Mouse (Mus musculus) forebrain, embryonic 15.5 days (tissue): Measurements from ENCODE around the gene Mtmr4. TPM values are rescaled to one million over a fixed set of nuclear protein-coding genes. Genes with fewer than 3 reads are reported as not detected.

Source experiments
- ATAC-seq: fragments of 200-750 bp; cut with Nextera tagmentation; replicated peaks from 2 replicates; pipeline ENCODE4 v1.8.0; 2017; ENCODE audit warnings: mild to moderate bottlenecking, moderate TSS enrichment, moderate library complexity
- H3K27ac ChIP-seq: fragments of 300-500 bp; sonication (generic); replicated peaks from 2 replicates; pipeline ENCODE4 v1.5.1; 2015; ENCODE audit warnings: mild to moderate bottlenecking, inconsistent platforms
- H3K27me3 ChIP-seq: fragments of 300-500 bp; sonication (generic); 2 replicates; pipeline ENCODE4 v1.6.1; 2015; ENCODE audit warnings: inconsistent platforms
- H3K36me3 ChIP-seq: fragments of 300-500 bp; sonication (generic); 2 replicates; pipeline ENCODE4 v1.6.1; 2015; ENCODE audit warnings: mild to moderate bottlenecking, inconsistent platforms
- H3K4me1 ChIP-seq: fragments of 300-500 bp; sonication (generic); 2 replicates; pipeline ENCODE4 v1.6.1; 2015; ENCODE audit warnings: inconsistent platforms
- H3K4me2 ChIP-seq: fragments of 300-500 bp; sonication (generic); replicated peaks from 2 replicates; pipeline ENCODE4 v1.6.1; 2015; ENCODE audit warnings: mild to moderate bottlenecking, inconsistent platforms
- H3K4me3 ChIP-seq: fragments of 300-500 bp; sonication (generic); 2 replicates; pipeline ENCODE4 v1.5.1; 2015; ENCODE audit warnings: mild to moderate bottlenecking, inconsistent platforms
- H3K9ac ChIP-seq: fragments of 300-500 bp; sonication (generic); replicated peaks from 2 replicates; pipeline ENCODE4 v1.6.1; 2015; ENCODE audit warnings: mild to moderate bottlenecking, inconsistent platforms
- H3K9me3 ChIP-seq: fragments of 300-500 bp; sonication (generic); 2 replicates; pipeline ENCODE4 v1.6.1; 2016; ENCODE audit warnings: inconsistent platforms
- WGBS: fragments of 180-500 bp; shearing (Covaris S2); methylation state at CpG from one replicate; pipeline ENCODE4 v1.1.7; 2015; ENCODE audit warnings: mixed read lengths; 5-methylcytosine and 5-hydroxymethylcytosine counted together
- polyA plus RNA-seq: library from polyadenylated mRNA; unstranded; fragments of >200 nt; fragmentation: Nextera tagmentation; extraction: Ambion mirVana; gene quantifications from 2 replicates; pipeline ENCODE4 v1.2.1, GENCODE M21; 2015

Gene Mtmr4
- polyA plus RNA-seq, 1 experiment from 2014 or later, result 62.7 TPM

DNA sequence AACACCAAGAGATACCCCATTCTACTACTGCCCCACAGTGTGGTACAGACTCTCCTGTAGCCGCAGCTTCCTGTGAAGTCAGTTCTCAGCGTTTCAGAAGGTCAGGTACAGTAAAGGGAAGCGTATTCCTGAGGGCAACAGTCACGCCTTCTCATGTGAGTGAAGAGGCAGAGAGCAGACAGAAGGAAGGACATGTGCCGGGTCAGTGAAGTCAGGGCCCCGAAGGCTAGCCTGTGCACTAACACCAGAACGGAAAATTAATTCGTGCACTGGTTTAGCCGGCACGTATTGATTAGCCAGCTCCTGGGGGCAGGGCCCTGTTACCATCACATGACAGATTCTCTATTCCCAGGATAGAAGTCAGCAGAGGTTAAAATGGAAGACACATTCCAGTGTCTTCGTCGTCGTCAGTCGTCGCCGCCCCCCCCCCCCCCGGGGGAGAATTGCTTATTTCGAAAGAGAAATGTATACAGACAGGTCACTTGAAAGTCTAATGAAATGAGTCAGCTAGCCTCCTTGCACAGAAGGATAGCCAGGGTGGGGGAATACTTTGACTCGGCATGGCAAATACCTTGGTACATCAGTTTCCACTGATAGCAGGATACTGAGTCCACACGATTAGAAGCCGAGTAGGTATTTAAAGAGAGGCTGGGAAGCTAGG is 17.3 kb upstream of the Mtmr4 start:
- H3K4me3 ChIP-seq, result no peak overlapping the region
- no peaks in the 10 kb centered on the region for H3K9me3 ChIP-seq
- peaks cover 15% of the 10 kb centered on the region for H3K4me1 ChIP-seq
- H3K4me2 ChIP-seq, result no peak overlapping the region
- H3K27ac ChIP-seq, result no peak overlapping the region
- 80% methylated on average over 21 of the region's 21 CpGs for WGBS
- no peaks in the 10 kb centered on the region for H3K36me3 ChIP-seq
- ATAC-seq, result no peak
- no peak overlapping the region for H3K9ac ChIP-seq
- no peaks in the 10 kb centered on the region for H3K27me3 ChIP-seq

DNA sequence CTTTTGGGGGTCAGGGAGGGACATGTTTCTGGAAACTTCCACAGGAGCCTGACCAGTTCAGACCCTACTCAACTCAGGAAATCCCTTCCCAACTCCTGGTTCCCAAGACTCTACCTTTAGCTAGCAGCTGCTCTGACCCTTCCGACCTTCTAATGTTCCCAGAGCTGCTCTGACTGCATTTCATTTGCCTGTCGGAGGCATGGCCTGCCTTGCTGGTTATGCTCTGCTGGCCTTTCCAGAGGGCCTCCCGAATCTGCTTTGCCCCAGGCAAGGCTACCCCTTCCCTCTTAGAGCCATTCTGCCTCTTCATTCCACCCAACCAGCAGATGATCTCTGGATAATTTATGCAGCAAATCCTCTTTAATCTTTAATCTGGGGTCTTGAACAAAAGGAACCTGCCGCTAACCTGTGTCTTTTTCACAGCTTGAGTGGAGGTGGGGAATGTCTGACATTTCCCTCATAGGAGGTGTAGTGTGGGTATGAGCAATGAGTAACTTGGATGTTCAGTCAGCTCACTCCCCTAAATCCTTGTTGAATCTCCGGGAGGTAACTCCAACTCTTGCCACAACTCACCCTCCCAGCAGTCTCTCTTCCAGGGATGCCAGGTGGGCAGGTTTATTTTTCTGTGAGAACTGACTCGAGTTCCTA is 14.2 kb upstream of the Mtmr4 start:
- Histone ChIP-seq H3K4me3 (peak overlapping the region; percentile 66), H3K4me2 (peak overlapping the region; percentile 98), H3K27ac (no peak overlapping the region), H3K4me1 (peaks cover 15% of the 10 kb centered on the region), H3K27me3 (no peaks in the 10 kb centered on the region), H3K9ac (peak overlapping the region; percentile 65), H3K9me3 (no peaks in the 10 kb centered on the region), H3K36me3 (no peaks in the 10 kb centered on the region)
- 12% methylated on average over 6 of the region's 6 CpGs for WGBS
- no peak for ATAC-seq

DNA sequence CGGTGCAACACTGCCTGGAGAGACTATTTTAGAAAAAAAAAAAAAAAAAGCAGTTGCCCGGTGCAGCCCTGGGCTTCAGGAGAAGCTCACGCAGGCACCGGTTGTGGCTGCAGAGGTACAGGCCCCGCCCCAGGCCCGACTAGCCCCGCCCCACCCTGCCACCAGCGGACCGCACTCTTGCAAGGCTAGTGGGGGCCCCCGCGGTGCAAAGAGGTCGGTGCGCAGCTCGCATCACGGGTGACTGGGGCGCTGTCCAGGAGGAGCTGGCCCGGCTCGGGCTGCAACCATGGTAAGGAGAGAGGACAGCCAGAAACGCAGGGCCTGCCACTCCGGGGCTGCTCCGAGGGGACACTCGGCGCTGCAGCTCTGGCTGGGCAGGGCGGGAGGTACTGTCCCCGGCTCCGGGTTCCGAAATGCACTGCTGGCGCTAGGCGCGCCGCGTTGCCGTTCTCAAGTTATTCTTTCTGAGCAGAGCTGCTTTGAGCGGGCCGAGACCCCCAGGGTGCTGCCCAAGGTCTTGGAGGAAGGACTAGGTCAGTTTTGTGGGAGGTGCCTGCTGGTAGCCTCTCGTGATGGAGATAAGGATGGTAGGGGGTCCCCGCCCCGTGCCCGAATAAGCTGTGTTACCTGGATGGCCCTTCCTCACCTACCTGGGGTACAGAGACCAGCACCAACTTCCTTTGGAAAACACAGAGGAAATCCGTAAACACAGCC is 13.6 kb upstream of the Mtmr4 start:
- peak overlapping the region; percentile 65 for H3K9ac ChIP-seq
- no peaks in the 10 kb centered on the region for H3K27me3 ChIP-seq
- no peaks in the 10 kb centered on the region for H3K9me3 ChIP-seq
- H3K36me3 ChIP-seq, result no peaks in the 10 kb centered on the region
- peak overlapping the region; percentile 98 for H3K4me2 ChIP-seq
- H3K4me3 ChIP-seq, result peak overlapping the region; percentile 66
- peak overlapping the region; percentile 15; the same call in 1 of the 2 replicates for H3K27ac ChIP-seq
- H3K4me1 ChIP-seq, result peaks cover 15% of the 10 kb centered on the region
- WGBS, result under 1% methylated on average over 40 of the region's 40 CpGs
- peak; percentile 76 for ATAC-seq

DNA sequence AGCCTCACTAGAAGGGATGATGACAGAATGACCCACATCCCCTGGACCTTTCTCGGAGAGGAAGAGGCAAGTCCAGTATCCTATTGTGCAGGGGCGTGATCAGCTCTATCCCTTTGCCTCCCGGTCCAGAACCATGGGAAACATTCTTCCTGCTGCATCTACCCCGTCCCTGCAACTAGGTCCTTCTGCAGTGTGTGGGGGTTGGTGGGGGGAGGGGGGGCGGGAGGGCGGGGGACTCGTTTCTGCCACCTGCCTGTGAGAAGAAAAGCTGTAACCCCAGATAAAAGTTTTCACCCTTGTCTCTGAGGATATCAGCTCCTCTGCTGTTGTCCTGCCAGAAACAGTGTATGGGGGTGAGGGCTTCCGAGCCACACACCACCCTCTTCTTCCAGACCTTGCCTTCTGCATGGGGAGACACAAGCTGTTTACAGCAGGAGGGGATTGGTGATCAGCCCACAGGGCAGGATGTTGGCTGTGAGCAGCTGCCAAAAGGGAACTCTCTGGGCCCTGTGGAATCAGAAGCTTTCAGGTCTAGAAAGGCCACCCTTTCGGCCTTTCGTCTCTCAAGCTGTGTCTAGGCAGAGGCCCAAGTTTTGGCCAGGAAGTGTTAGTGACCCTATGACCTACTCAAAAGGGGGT is 12.9 kb upstream of the Mtmr4 start:
- Histone ChIP-seq H3K27ac (peak overlapping the region; percentile 15; the same call in 1 of the 2 replicates), H3K27me3 (no peaks in the 10 kb centered on the region), H3K4me1 (peaks cover 15% of the 10 kb centered on the region), H3K4me3 (peak overlapping the region; percentile 66), H3K9me3 (no peaks in the 10 kb centered on the region), H3K4me2 (peak overlapping the region; percentile 98), H3K36me3 (no peaks in the 10 kb centered on the region), H3K9ac (peak overlapping the region; percentile 65; the same call in 1 of the 2 replicates)
- peak; percentile 66 for ATAC-seq
- 12% methylated on average over 10 of the region's 10 CpGs for WGBS

DNA sequence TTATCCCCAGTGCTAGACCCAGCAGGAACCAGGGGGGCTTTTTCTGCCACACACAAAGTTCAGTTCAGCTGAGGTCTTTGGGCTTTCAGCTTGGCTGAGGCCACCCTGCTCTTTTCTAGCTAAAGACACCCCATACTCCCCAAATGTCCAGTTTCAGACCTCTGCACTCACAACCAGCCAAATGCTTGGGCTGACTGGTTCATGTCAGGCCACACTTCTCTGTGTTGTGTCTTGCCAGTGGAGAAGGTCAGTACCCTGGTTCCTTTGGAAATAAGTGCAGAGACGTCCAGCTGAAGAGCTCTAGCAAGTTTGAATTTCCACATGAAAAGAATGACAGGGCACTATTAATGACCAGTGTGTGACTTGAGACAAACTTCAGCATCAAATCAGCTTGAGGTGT is 12.2 kb upstream of the Mtmr4 start:
- H3K4me3 ChIP-seq, result no peak overlapping the region
- no peaks in the 10 kb centered on the region for H3K9me3 ChIP-seq
- no peak overlapping the region for H3K4me2 ChIP-seq
- H3K27ac ChIP-seq, result no peak overlapping the region
- WGBS, result 36% methylated on average over 1 of the region's 1 CpGs
- no peaks in the 10 kb centered on the region for H3K36me3 ChIP-seq
- no peaks in the 10 kb centered on the region for H3K27me3 ChIP-seq
- peaks cover 15% of the 10 kb centered on the region for H3K4me1 ChIP-seq
- ATAC-seq, result no peak
- no peak overlapping the region for H3K9ac ChIP-seq

DNA sequence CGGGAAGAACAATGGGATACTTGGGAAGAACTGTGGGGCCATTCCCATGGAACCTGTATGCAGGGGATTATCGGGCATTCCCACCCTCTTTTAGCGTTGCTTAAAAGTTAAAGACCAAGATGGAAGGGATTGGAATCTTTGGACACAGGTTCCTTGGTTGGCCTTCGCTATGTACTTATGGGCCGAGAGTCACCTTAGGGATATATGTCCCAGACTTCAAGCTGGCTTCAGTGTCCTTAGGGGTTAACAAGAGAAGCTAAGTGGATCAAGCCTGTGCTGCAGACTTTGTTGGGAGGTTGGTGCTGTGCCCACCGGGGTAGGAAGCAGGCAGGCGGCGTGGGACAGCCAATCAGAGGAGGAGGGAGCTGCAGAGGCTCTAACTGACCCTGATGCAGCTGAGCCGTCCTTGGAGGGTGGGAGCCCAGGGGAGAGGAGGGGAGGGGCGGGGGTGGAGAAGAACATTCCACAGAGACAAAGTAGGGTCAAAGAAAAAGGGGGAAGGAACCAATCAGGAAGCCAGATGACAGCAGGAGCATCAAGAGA is 11.3 kb upstream of the Mtmr4 start:
- 41% methylated on average over 10 of the region's 10 CpGs for WGBS
- Histone ChIP-seq H3K27me3 (no peaks in the 10 kb centered on the region), H3K9me3 (no peaks in the 10 kb centered on the region), H3K4me1 (peaks cover 15% of the 10 kb centered on the region), H3K4me2 (no peak overlapping the region), H3K27ac (no peak overlapping the region), H3K9ac (no peak overlapping the region), H3K4me3 (no peak overlapping the region), H3K36me3 (no peaks in the 10 kb centered on the region)
- ATAC-seq, result no peak

DNA sequence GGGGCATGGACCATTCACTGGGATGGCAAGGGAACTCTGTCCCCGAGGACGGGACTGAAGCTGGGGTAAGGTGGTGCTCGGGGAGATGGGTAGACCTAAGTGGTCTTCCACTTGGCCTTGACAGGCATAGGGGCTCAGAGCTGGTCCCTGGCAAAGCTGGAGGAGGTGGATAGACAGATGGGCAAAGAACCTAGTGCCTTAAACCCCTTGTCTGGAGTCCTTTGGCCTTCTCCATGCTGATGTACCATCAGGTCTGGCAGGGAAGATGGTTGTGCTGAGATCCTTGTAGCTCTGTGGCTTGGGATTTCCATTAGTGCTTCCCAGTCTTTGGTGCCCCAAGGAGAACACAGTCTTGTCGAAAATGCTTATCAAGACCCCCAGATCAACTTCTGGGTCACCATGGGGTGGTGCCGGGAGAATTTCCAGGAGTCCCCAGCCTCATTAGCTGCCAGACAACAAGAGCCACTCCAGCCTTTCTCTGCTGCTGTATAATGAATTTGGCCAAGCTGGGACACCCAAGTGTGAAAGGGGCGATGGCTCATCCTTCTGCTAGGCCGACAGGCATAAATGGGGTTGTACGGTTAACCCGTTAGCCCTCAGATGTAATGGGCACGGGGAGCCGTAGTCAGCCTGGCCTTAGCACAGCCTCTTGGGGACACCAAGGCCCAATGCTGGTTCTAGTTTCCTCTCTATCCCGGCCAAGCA is 10.6 kb upstream of the Mtmr4 start:
- no peaks in the 10 kb centered on the region for H3K9me3 ChIP-seq
- no peak overlapping the region for H3K27ac ChIP-seq
- WGBS, result 84% methylated on average over 12 of the region's 12 CpGs
- no peak for ATAC-seq
- peaks cover 15% of the 10 kb centered on the region for H3K4me1 ChIP-seq
- H3K36me3 ChIP-seq, result no peaks in the 10 kb centered on the region
- H3K27me3 ChIP-seq, result no peaks in the 10 kb centered on the region
- no peak overlapping the region for H3K4me3 ChIP-seq
- H3K9ac ChIP-seq, result no peak overlapping the region
- H3K4me2 ChIP-seq, result no peak overlapping the region

DNA sequence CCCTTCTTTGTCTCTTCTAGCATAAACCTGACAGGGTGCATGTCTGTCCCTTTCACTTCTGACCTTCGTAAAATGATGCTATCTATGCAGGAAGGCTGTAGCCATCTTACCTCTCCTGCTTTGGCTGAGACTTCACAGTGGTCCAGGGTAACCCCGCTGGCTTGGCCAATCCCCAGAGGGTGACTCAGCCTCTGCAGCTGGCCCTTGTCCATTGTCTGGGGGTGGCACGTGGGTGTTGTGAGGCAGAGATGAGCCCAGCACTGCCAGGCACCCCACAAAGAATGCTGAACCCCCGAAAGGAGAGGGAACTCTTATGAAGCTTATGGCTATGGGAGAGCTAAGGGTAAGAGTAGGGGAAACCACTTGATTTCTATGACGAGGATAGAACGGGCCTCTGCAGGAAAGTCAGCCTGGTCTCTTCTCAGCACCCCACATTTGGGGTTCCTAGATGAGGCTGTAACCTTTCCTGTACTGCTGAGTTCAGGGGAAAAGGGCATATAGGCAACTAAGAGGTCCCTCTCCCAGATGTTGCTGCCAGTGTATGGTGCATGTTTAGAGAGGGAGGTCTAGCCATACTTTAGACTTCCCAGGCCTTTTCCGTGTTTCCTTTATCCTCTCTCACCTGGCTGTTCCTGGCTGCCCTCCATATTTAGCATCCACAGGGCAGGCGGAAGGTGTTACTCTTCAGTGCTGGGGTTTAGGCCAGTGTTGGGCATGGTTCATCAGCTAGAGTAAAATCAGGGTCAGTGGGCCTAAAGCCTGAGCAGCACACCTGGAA is 9.8 kb upstream of the Mtmr4 start:
- no peaks in the 10 kb centered on the region for H3K36me3 ChIP-seq
- H3K9me3 ChIP-seq, result no peaks in the 10 kb centered on the region
- H3K4me1 ChIP-seq, result peaks cover 15% of the 10 kb centered on the region
- H3K4me2 ChIP-seq, result no peak overlapping the region
- no peak overlapping the region for H3K9ac ChIP-seq
- no peak overlapping the region for H3K4me3 ChIP-seq
- no peaks in the 10 kb centered on the region for H3K27me3 ChIP-seq
- WGBS, result 89% methylated on average over 8 of the region's 8 CpGs
- no peak for ATAC-seq
- H3K27ac ChIP-seq, result no peak overlapping the region

DNA sequence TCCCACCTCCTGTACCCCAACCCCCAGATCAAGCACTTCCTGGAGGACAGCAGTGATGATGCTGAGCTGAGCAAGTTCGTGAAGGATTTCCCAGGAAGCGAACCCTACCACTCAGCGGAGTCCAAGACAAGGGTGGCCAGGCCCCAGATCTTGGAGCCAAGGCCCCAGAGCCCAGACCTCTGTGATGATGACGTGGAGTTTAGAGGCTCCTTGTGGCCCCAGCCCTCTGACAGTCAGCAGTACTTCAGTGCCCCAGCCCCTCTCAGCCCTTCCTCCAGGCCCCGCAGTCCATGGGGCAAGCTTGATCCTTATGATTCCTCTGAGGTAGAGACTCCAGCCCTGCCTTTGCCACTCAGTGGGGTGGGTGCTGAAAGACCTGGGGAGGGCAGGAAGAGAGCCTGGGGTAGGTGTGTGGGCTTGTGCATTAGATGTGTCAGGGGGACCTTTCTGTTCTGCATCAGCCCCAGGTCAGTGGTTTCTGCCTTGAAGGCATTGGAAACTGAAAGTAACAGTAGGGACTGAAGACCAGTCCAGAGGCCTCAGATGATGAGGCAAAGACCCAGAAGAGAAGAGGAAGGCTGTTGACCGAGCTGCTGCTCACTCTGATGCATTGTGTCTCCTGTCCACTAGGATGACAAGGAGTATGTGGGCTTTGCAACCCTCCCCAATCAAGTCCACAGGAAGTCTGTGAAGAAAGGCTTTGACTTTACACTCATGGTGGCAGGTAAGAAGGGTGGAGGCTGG is 8.5 kb upstream of the Mtmr4 start:
- no peak overlapping the region for H3K9ac ChIP-seq
- no peaks in the 10 kb centered on the region for H3K9me3 ChIP-seq
- WGBS, result 84% methylated on average over 6 of the region's 6 CpGs
- H3K36me3 ChIP-seq, result no peaks in the 10 kb centered on the region
- H3K27ac ChIP-seq, result no peak overlapping the region
- H3K27me3 ChIP-seq, result no peaks in the 10 kb centered on the region
- ATAC-seq, result no peak
- no peak overlapping the region for H3K4me3 ChIP-seq
- peaks cover 4% of the 10 kb centered on the region; the same call in 1 of the 2 replicates for H3K4me1 ChIP-seq
- H3K4me2 ChIP-seq, result no peak overlapping the region

DNA sequence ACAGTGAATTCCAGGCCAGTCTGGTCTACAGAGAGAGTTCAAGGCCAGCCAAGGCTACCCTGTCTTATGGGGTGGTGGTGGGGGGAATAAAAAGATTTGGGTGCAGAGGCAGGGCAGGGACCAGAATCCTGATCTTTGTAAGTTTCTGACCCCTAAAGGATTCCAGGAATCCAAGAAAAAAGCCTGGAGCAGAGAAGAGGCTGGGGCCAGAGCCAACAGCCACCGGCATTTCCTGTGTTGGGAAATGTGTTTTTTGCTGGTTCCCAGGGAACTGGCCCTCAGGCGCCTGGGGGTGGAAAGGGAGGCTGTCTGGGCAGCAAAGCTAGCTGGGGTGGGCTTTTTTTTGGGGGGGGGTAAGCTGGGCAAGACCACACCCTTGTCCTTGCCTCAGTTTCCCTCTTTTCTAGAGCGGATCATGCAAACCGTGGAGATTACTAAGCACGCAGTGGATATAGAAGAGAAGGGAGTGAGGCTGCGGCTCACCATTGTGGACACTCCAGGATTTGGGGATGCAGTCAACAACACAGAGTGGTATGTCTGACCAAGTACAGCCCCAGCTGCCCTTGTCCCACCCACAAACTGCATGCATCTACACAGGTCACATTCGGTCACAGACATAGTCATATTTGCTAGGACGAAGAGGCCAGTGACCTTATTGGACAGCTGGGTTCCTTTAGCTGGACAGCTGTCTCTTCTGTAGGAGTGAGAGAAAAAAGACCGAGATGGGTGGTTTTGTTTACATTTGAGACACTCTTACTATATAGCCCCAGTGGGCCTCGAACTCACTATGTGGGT is 7.1 kb upstream of the Mtmr4 start:
- WGBS, result 91% methylated on average over 10 of the region's 10 CpGs
- Histone ChIP-seq H3K9ac (no peak overlapping the region), H3K36me3 (no peaks in the 10 kb centered on the region), H3K4me2 (no peak overlapping the region), H3K9me3 (no peaks in the 10 kb centered on the region), H3K27ac (no peak overlapping the region), H3K4me1 (peaks cover 7% of the 10 kb centered on the region), H3K4me3 (no peak overlapping the region), H3K27me3 (no peaks in the 10 kb centered on the region)
- no peak for ATAC-seq
